Mouse (Mus musculus): ENCODE measurements around the gene Sfxn4.

Sfxn4 gene

DNA sequence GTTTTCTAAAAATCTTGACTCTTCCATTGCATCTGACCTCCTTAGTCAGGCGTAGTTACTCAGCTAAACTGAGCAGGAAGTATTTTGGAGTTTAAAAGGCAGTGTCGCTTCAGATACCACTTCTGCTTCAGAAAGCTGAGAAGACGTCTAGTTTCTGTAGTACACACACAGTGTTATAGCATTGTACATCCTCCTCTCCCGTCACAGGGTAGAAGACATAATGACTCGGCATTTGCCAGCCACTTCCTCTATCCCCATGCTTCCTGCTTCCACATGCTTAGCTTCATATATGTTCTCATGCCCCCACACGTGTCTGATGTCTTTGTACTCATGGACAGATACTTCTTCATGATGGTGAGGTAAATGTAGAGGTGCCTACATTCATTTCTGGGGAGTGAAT is 42.6 kb downstream of the Sfxn4 start:
- no peak for DNase-seq

- no peak for DNase-seq
Observed at GRCm38 (mm10) chr19:60813133-60813532, 48.1 kb downstream of the Sfxn4 start.

DNA sequence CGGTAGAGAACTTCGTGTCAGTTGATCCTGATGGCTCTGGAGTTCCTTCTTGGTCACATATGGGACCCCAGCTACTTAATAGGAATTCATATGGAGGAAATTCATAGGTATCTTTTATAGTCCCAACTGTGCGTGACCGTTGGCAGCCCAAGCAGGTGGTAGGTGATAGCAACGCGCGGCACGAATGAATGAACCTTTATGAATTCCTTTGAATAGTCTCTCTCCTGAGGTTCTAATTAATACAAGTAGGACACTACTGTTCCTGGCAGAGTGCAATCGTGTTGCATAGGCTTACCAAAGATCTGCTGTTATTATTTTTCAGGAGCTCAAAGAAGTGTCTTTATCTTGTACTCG is 49.3 kb downstream of the Sfxn4 start:
- DNase-seq, result no peak

- peak; percentile 94 for DNase-seq
Observed at GRCm38 (mm10) chr19:60811098-60812035, 49.9 kb downstream of the Sfxn4 start, which contains the start of gene Fam45a. Fam45a (plus strand) TSS chr19:60811585.

GRCm38 (mm10) chr19:60809927-60810326 is 51.4 kb downstream of the Sfxn4 start:
- DNase-seq, result no peak

DNA sequence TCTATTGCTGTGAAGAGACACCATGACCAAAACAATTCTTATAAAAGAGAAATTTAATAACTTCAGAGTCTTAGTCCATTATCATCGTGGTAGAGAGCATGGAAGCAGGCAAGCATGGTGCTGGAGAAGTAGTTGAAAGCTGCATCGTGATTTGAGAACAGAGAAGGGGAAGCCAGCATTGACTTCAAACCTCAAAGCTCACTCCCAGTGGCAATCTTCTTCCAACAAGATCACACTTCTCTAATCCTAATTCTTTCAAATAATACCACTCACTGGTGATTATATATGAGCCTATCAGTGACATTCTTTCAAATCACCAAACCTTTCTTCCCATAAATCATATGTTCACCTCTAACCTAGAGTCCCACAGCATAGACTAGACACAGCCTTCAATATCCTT is 56.4 kb downstream of the Sfxn4 start:
- no peak for DNase-seq

GRCm38 (mm10) chr19:60799867-60800569 is 61.3 kb downstream of the Sfxn4 start:
- no peak for DNase-seq

GRCm38 (mm10) chr19:60797415-60797814 is 63.9 kb downstream of the Sfxn4 start:
- DNase-seq, result no peak

- no peak for DNase-seq
Observed at GRCm38 (mm10) chr19:60795244-60795643, 66.0 kb downstream of the Sfxn4 start.

DNA sequence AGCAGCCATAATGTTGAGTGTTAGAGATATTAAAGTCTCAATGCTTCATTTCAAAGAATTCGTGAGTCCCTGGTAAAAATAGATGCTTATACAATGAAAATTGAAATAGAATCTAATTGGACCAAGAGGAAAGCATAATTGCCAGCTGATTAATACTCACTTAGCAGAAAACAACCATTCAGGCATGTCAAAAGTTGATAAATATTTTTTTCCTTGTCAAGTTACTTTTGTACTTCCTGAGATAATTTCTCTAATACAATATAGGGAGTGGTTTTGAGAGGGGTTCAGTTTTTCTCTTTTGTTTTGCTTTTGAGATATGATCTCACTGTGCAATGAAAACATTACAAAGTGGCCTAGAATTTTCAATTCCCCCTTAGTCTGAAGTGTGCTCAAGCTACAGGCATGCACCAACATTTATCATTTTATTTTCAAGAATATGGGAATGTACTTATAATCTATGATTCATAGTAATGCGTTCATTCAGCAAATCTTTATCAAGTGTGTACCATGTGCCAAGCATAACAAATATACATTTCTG is 68.0 kb downstream of the Sfxn4 start:
- DNase-seq, result no peak

GRCm38 (mm10) chr19:60791164-60791563 is 70.1 kb downstream of the Sfxn4 start:
- DNase-seq, result no peak

- peak; percentile 94 for DNase-seq
Observed at GRCm38 (mm10) chr19:60790551-60791161, 70.6 kb downstream of the Sfxn4 start, which contains the start of gene Eif3a. Eif3a (minus strand) TSS chr19:60790658.

DNA sequence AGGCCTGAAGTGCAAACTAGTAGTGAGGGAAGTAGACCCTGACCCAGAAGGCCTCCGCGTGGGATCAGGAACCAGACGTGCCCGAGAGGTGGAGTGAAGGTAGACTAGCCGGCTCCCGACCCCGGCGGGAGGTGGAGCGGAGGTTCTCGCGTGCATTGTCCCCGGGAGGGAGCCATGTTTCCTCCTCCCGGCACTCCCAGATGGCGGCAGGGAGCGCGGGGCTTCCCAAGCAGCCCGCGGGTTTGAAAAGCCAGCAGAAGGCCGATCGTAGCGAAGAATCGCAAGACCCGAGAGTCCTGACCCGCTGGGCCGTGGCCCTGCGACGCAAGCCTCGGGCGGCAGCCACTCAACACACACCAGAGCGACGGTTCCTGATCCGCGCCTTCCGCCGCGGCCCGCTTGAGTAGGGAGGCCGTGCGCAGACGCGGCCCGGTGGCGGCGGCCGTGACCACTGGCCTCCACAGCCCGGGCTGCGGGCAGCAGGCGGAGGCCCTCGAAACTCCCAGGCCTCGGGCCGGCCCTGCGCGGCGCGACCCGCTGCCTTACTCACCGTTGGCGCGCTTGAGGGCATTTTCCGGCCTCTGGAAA is 71.3 kb downstream of the Sfxn4 start:
- DNase-seq, result peak; percentile 38

GRCm38 (mm10) chr19:60789452-60789851 is 71.8 kb downstream of the Sfxn4 start:
- DNase-seq, result no peak

GRCm38 (mm10) chr19:60788214-60788960 is 72.9 kb downstream of the Sfxn4 start:
- no peak for DNase-seq

GRCm38 (mm10) chr19:60787465-60788150 is 73.7 kb downstream of the Sfxn4 start:
- no peak for DNase-seq
